Mouse (Mus musculus) c-Kit-negative CD71-positive TER-119-positive erythroid progenitor cells, embryonic 14.5 days (primary cell): ENCODE results near the gene Spaca9.

Source experiments
- DNase-seq: peaks from one replicate; pipeline ENCODE4 v3.0.0-alpha.2; 2013; ENCODE audit warnings: low read depth, low spot score

Gene Spaca9

GRCm38 (mm10) chr2:28699361-28700335 is at the start of gene Spaca9, which contains the start of gene Ak8:
TSS of gene Spaca9 (minus strand) at chr2:28699727.
TSS of gene Ak8 (plus strand) at chr2:28700164.
- no peak for DNase-seq

- DNase-seq: no peak
Measured at GRCm38 (mm10) chr2:28747705-28748104, 48.2 kb upstream of the Spaca9 start.

GRCm38 (mm10) chr2:28746682-28747332 is 47.3 kb upstream of the Spaca9 start:
- no peak for DNase-seq

GRCm38 (mm10) chr2:28742701-28743100 is 43.2 kb upstream of the Spaca9 start:
- DNase-seq: no peak

GRCm38 (mm10) chr2:28740159-28740558 is 40.6 kb upstream of the Spaca9 start:
- no peak for DNase-seq

- no peak for DNase-seq
Measured at GRCm38 (mm10) chr2:28737112-28737511, 37.6 kb upstream of the Spaca9 start.

GRCm38 (mm10) chr2:28730676-28731075 is 31.1 kb upstream of the Spaca9 start:
- no peak for DNase-seq

- no peak for DNase-seq
Measured at GRCm38 (mm10) chr2:28727786-28728404, 28.4 kb upstream of the Spaca9 start.

GRCm38 (mm10) chr2:28723912-28724311 is 24.4 kb upstream of the Spaca9 start:
- DNase-seq: no peak

- no peak for DNase-seq
Measured at GRCm38 (mm10) chr2:28722419-28722818, 22.9 kb upstream of the Spaca9 start.

GRCm38 (mm10) chr2:28713036-28713435 is 13.5 kb upstream of the Spaca9 start:
- DNase-seq: no peak

- DNase-seq: no peak
Measured at GRCm38 (mm10) chr2:28706787-28707186, 7.3 kb upstream of the Spaca9 start.

GRCm38 (mm10) chr2:28706106-28706636 is 6.6 kb upstream of the Spaca9 start:
- DNase-seq: no peak

GRCm38 (mm10) chr2:28701646-28702262 is 2.2 kb upstream of the Spaca9 start:
- peak; percentile 9 for DNase-seq

- no peak for DNase-seq
Measured at GRCm38 (mm10) chr2:28698566-28698965, 961 bp downstream of the Spaca9 start.

GRCm38 (mm10) chr2:28692692-28693091 is 6.8 kb downstream of the Spaca9 start:
- DNase-seq: no peak

- no peak for DNase-seq
Measured at GRCm38 (mm10) chr2:28688431-28688830, 11.1 kb downstream of the Spaca9 start.

- no peak for DNase-seq
Measured at GRCm38 (mm10) chr2:28685895-28686294, 13.6 kb downstream of the Spaca9 start.

GRCm38 (mm10) chr2:28681718-28682117 is 17.8 kb downstream of the Spaca9 start:
- no peak for DNase-seq

GRCm38 (mm10) chr2:28680710-28681109 is 18.8 kb downstream of the Spaca9 start:
- DNase-seq: no peak

GRCm38 (mm10) chr2:28676005-28676404 is 23.5 kb downstream of the Spaca9 start:
- no peak for DNase-seq
